Mouse (Mus musculus) forelimb bud, embryonic 11.5 days (tissue): ENCODE data around the gene Sry.

Source experiments
- DNase-seq: peaks from one replicate; pipeline ENCODE4 v3.0.0-alpha.2; 2012; ENCODE audit warnings: low read depth, low spot score

Sry gene

GRCm38 (mm10) chrY:2663558-2663957, at the start of gene Sry:
TSS of gene Sry (minus strand) at chrY:2663658.
- no peak for DNase-seq
